Mouse (Mus musculus) forebrain, embryonic 10.5 days (tissue): ENCODE measurements around the gene Ralb. TPM values are rescaled to one million over a fixed set of nuclear protein-coding genes. Genes with fewer than 3 reads are reported as not detected.

Experiments used
- DNase-seq: peaks from one replicate; pipeline ENCODE4 v3.0.0-alpha.2; 2017; ENCODE audit warnings: low spot score; ENCODE audit errors: extremely low spot score
- H3K27ac ChIP-seq: fragments of 300-500 bp; sonication (generic); 2 replicates; pipeline ENCODE4 v1.5.1; 2016; ENCODE audit warnings: mild to moderate bottlenecking
- H3K27me3 ChIP-seq: fragments of 300-500 bp; sonication (generic); 2 replicates; pipeline ENCODE4 v1.6.1; 2016; ENCODE audit warnings: mild to moderate bottlenecking; ENCODE audit not compliant: poor library complexity, severe bottlenecking
- H3K36me3 ChIP-seq: fragments of 300-500 bp; sonication (generic); replicated peaks from 2 replicates; pipeline ENCODE4 v1.6.1; 2016; ENCODE audit warnings: mild to moderate bottlenecking, moderate library complexity
- H3K4me1 ChIP-seq: fragments of 300-500 bp; sonication (generic); 2 replicates; pipeline ENCODE4 v1.6.1; 2016
- H3K4me3 ChIP-seq: fragments of 300-500 bp; sonication (generic); 2 replicates; pipeline ENCODE4 v1.5.1; 2016; ENCODE audit warnings: mild to moderate bottlenecking, moderate library complexity
- H3K9me3 ChIP-seq: fragments of 300-500 bp; sonication (generic); 2 replicates; pipeline ENCODE4 v1.6.1; 2016; ENCODE audit warnings: mild to moderate bottlenecking, moderate library complexity
- whole genome bisulfite sequencing: fragments of 180-500 bp; shearing (Covaris S2); methylation state at CpG from one replicate; pipeline ENCODE4 v1.1.7; 2016; 5-methylcytosine and 5-hydroxymethylcytosine counted together
- polyA plus RNA-seq: library from polyadenylated mRNA; unstranded; fragments of >200 nt; fragmentation: Nextera tagmentation; extraction: Ambion mirVana; gene quantifications from 2 replicates; pipeline ENCODE4 v1.2.1, GENCODE M21; 2016

Gene Ralb
- polyA plus RNA-seq, 1 experiment from 2014 or later = 80.8 TPM

- WGBS = 94% methylated on average over 7 of the region's 7 CpGs
- DNase-seq = no peak
- Histone ChIP-seq H3K4me3 (no peak overlapping the region), H3K27me3 (no peaks in the 10 kb centered on the region), H3K9me3 (no peaks in the 10 kb centered on the region), H3K27ac (no peak overlapping the region), H3K4me1 (peaks cover 12% of the 10 kb centered on the region), H3K36me3 (peaks cover 10% of the 10 kb centered on the region)
These were observed 23.2 kb downstream of the Ralb start for GRCm38 (mm10) chr1:119481205-119481932.

GRCm38 (mm10) chr1:119480678-119481077 is 23.9 kb downstream of the Ralb start:
- H3K9me3 ChIP-seq = no peaks in the 10 kb centered on the region
- H3K36me3 ChIP-seq = peaks cover 14% of the 10 kb centered on the region
- 93% methylated on average over 8 of the region's 8 CpGs for WGBS
- H3K4me3 ChIP-seq = no peak overlapping the region
- DNase-seq = no peak
- H3K27me3 ChIP-seq = no peaks in the 10 kb centered on the region
- peaks cover 5% of the 10 kb centered on the region; the same call in 1 of the 2 replicates for H3K4me1 ChIP-seq
- no peak overlapping the region for H3K27ac ChIP-seq

- Histone ChIP-seq H3K9me3 (no peaks in the 10 kb centered on the region), H3K36me3 (peaks cover 20% of the 10 kb centered on the region), H3K4me3 (no peak overlapping the region), H3K4me1 (0 out of 2 replicates have a peak, but pooled peaks cover 4% of the 10 kb centered on the region), H3K27me3 (no peaks in the 10 kb centered on the region), H3K27ac (no peak overlapping the region)
- no peak for DNase-seq
- 89% methylated on average over 4 of the region's 4 CpGs for WGBS
These were observed 25.0 kb downstream of the Ralb start for GRCm38 (mm10) chr1:119479641-119480040.

- Histone ChIP-seq H3K4me1 (peaks cover under 1% of the 10 kb centered on the region; the same call in 1 of the 2 replicates), H3K9me3 (no peaks in the 10 kb centered on the region), H3K27me3 (no peaks in the 10 kb centered on the region), H3K4me3 (no peak overlapping the region), H3K27ac (no peak overlapping the region), H3K36me3 (peaks cover 21% of the 10 kb centered on the region)
- no peak for DNase-seq
- WGBS = 85% methylated on average over 7 of the region's 7 CpGs
These were observed 27.7 kb downstream of the Ralb start for GRCm38 (mm10) chr1:119476905-119477353.

GRCm38 (mm10) chr1:119474671-119475070 is 29.9 kb downstream of the Ralb start:
- no peak for DNase-seq
- Histone ChIP-seq H3K27ac (no peak overlapping the region), H3K9me3 (no peaks in the 10 kb centered on the region), H3K4me1 (peaks cover 7% of the 10 kb centered on the region; the same call in 1 of the 2 replicates), H3K27me3 (no peaks in the 10 kb centered on the region), H3K36me3 (peaks cover 27% of the 10 kb centered on the region), H3K4me3 (no peak overlapping the region)
- 88% methylated on average over 7 of the region's 7 CpGs for WGBS

- Histone ChIP-seq H3K27me3 (no peaks in the 10 kb centered on the region), H3K36me3 (peaks cover 34% of the 10 kb centered on the region), H3K27ac (no peak overlapping the region), H3K9me3 (no peaks in the 10 kb centered on the region), H3K4me3 (no peak overlapping the region), H3K4me1 (peaks cover 7% of the 10 kb centered on the region; the same call in 1 of the 2 replicates)
- DNase-seq = no peak
- WGBS = 72% methylated on average over 11 of the region's 11 CpGs
These were observed 31.9 kb downstream of the Ralb start for GRCm38 (mm10) chr1:119472648-119473047.

- no peak overlapping the region for H3K27ac ChIP-seq
- 69% methylated on average over 14 of the region's 14 CpGs for WGBS
- H3K27me3 ChIP-seq = no peaks in the 10 kb centered on the region
- no peaks in the 10 kb centered on the region for H3K9me3 ChIP-seq
- peaks cover 7% of the 10 kb centered on the region; the same call in 1 of the 2 replicates for H3K4me1 ChIP-seq
- H3K4me3 ChIP-seq = no peak overlapping the region
- DNase-seq = no peak
- peaks cover 34% of the 10 kb centered on the region for H3K36me3 ChIP-seq
These were observed 32.7 kb downstream of the Ralb start for GRCm38 (mm10) chr1:119471793-119472396.

- Histone ChIP-seq H3K27me3 (no peaks in the 10 kb centered on the region), H3K36me3 (no peaks in the 10 kb centered on the region), H3K4me3 (no peak overlapping the region), H3K4me1 (no peaks in the 10 kb centered on the region), H3K27ac (no peak overlapping the region), H3K9me3 (no peaks in the 10 kb centered on the region)
- WGBS = 42% methylated on average over 2 of the region's 2 CpGs
- peak; percentile 42 for DNase-seq
These were observed 41.2 kb downstream of the Ralb start for GRCm38 (mm10) chr1:119463386-119463785.

GRCm38 (mm10) chr1:119460062-119460461 is 44.5 kb downstream of the Ralb start:
- H3K9me3 ChIP-seq = no peaks in the 10 kb centered on the region
- peaks cover 8% of the 10 kb centered on the region; the same call in 1 of the 2 replicates for H3K4me1 ChIP-seq
- H3K27me3 ChIP-seq = peaks cover 15% of the 10 kb centered on the region; the same call in 1 of the 2 replicates
- no peak overlapping the region for H3K4me3 ChIP-seq
- no peak for DNase-seq
- 92% methylated on average over 2 of the region's 2 CpGs for WGBS
- H3K27ac ChIP-seq = no peak overlapping the region
- no peaks in the 10 kb centered on the region for H3K36me3 ChIP-seq

- H3K9me3 ChIP-seq = no peaks in the 10 kb centered on the region
- H3K4me1 ChIP-seq = peaks cover 8% of the 10 kb centered on the region; the same call in 1 of the 2 replicates
- H3K27ac ChIP-seq = no peak overlapping the region
- no peak overlapping the region for H3K4me3 ChIP-seq
- H3K36me3 ChIP-seq = no peaks in the 10 kb centered on the region
- peak; percentile 45 for DNase-seq
- WGBS = 24% methylated on average over 10 of the region's 10 CpGs
- peaks cover 15% of the 10 kb centered on the region; the same call in 1 of the 2 replicates for H3K27me3 ChIP-seq
These were observed 46.5 kb downstream of the Ralb start for GRCm38 (mm10) chr1:119457993-119458605.

GRCm38 (mm10) chr1:119457528-119457855 is 47.1 kb downstream of the Ralb start:
- WGBS = 73% methylated on average over 5 of the region's 5 CpGs
- Histone ChIP-seq H3K4me1 (peaks cover 8% of the 10 kb centered on the region; the same call in 1 of the 2 replicates), H3K27ac (no peak overlapping the region), H3K4me3 (no peak overlapping the region), H3K27me3 (peaks cover 15% of the 10 kb centered on the region; the same call in 1 of the 2 replicates), H3K9me3 (no peaks in the 10 kb centered on the region), H3K36me3 (no peaks in the 10 kb centered on the region)
- no peak for DNase-seq

- peaks cover 8% of the 10 kb centered on the region; the same call in 1 of the 2 replicates for H3K4me1 ChIP-seq
- no peak overlapping the region for H3K27ac ChIP-seq
- no peak for DNase-seq
- no peaks in the 10 kb centered on the region for H3K36me3 ChIP-seq
- H3K27me3 ChIP-seq = peaks cover 15% of the 10 kb centered on the region; the same call in 1 of the 2 replicates
- WGBS = 62% methylated on average over 19 of the region's 19 CpGs
- H3K4me3 ChIP-seq = no peak overlapping the region
- H3K9me3 ChIP-seq = no peaks in the 10 kb centered on the region
These were observed 47.7 kb downstream of the Ralb start for GRCm38 (mm10) chr1:119456671-119457527.
